In genomic region chr1:189367722-189368121, GRCm38 (mm10) we compare ENCODE assay signal across 27 mouse cellular contexts. TPM values are rescaled to one million over a fixed set of nuclear protein-coding genes. Genes with fewer than 3 reads are reported as not detected.
"Had no signal": no experiment of that assay in that cellular context is flagged by ENCODE, and none has a peak within 500 bp of the region (broad histone marks: within the 10 kb centered on the region; RNA-seq: fewer than 3 reads in every experiment).

No protein-coding gene starts in this region.

- H3K4me1 ChIP-seq: embryonic facial prominence, embryonic 12.5 days; embryonic facial prominence, embryonic 13.5 days; embryonic facial prominence, embryonic 15.5 days; forebrain, embryonic 12.5 days; forebrain, embryonic 13.5 days; forebrain, embryonic 15.5 days had no signal

- DNase-seq: cerebellum, adult 2 months; cerebellum, adult 8-10 months; cerebellum, adult 9-10 months; cerebellum, adult 9-11 months; cerebellum, postnatal 10 days; cerebellum, postnatal 14 days; cerebellum, postnatal 25 days; cerebellum, postnatal 36 days; embryo, embryonic 11 days; forebrain, postnatal 0 days; gastrocnemius, adult 2 months; gastrocnemius, postnatal 10 days; gastrocnemius, postnatal 14 days; gastrocnemius, postnatal 25 days; gastrocnemius, postnatal 36 days; heart, adult 11 months; heart, adult 18-20 months; heart, adult 2 months had no signal

- H3K4me3 ChIP-seq: embryonic facial prominence, embryonic 10.5 days; embryonic facial prominence, embryonic 12.5 days; embryonic facial prominence, embryonic 13.5 days; embryonic facial prominence, embryonic 15.5 days; erythroblast, embryonic 14.5 days; forebrain, embryonic 10.5 days; forebrain, embryonic 12.5 days; forebrain, embryonic 13.5 days; forebrain, embryonic 15.5 days; gastrocnemius, adult 2 months; heart, adult 2 months had no signal

- H3K36me3 ChIP-seq: embryonic facial prominence, embryonic 10.5 days; embryonic facial prominence, embryonic 12.5 days; embryonic facial prominence, embryonic 13.5 days; embryonic facial prominence, embryonic 15.5 days; forebrain, embryonic 10.5 days; forebrain, embryonic 12.5 days; forebrain, embryonic 15.5 days had no signal

- H3K27me3 ChIP-seq: embryonic facial prominence, embryonic 12.5 days; embryonic facial prominence, embryonic 13.5 days; embryonic facial prominence, embryonic 15.5 days; forebrain, embryonic 12.5 days; forebrain, embryonic 13.5 days; forebrain, embryonic 15.5 days had no signal

- H3K27ac ChIP-seq: embryonic facial prominence, embryonic 10.5 days; embryonic facial prominence, embryonic 12.5 days; embryonic facial prominence, embryonic 13.5 days; embryonic facial prominence, embryonic 15.5 days; forebrain, embryonic 10.5 days; forebrain, embryonic 12.5 days; forebrain, embryonic 13.5 days; forebrain, embryonic 15.5 days; gastrocnemius, adult 2 months; heart, adult 2 months had no signal

- H3K9me3 ChIP-seq: embryonic facial prominence, embryonic 10.5 days; embryonic facial prominence, embryonic 12.5 days; embryonic facial prominence, embryonic 13.5 days; embryonic facial prominence, embryonic 15.5 days; forebrain, embryonic 10.5 days; forebrain, embryonic 12.5 days; forebrain, embryonic 13.5 days; forebrain, embryonic 15.5 days had no signal

RNA-seq across cellular contexts. Expression of gene Kcnk2, which starts 34.4 kb away (rescaled TPM):
- polyA plus RNA-seq: erythroblast, embryonic 14.5 days had no signal
